Mouse (Mus musculus): ENCODE measurements at regions not wholly inside any gene's neighbourhood (a gene's known extent, or its start where the extent isn't known, plus 50 kb on each side); places are given as distances from the start of the nearest gene placed in this dataset.

- no peak for DNase-seq
Measured at GRCm38 (mm10) chr12:106426631-106427030, 416.6 kb downstream of the Vrk1 start.

DNA sequence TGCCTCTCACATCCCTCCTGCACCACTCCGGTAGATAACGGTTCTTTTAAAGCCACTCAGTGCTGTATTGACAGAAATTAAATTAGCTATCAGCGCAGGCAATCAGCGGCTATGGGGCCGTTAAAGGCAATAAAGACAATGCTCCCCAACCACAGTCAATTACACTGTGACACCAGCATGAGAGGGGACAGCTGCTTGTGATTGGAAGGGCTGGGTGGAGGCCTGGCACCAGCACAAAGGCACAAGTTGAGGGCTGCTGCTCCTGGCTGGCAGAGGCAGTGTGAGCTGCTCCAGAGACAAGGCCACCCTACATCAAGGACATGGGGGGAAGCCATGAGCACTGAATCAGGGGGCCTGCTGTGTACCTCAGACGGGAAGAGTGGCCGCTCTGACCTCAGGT is 420.0 kb downstream of the Vrk1 start:
- DNase-seq, result no peak

DNA sequence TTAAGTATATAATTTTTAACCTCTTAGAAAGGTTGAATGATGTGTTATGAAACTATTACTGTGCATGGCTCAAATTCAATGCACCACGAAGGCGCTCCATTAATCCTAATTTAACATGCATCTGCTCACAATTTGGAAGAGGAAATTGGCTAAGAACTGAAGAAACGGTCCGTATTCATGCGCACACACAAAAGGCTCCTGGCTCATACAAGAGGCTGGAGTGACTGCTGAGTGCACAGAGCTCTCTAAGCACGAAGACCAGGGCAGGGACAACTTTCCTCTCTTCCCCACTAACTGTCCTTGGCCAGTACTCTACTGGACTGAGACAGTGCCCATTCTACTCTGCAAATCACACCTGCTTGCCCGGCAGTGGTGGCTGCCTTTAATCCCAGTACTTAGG is 435.1 kb downstream of the Vrk1 start:
- DNase-seq, result no peak

- no peak for DNase-seq
Measured at GRCm38 (mm10) chr12:106445976-106446375, 435.9 kb downstream of the Vrk1 start.

DNA sequence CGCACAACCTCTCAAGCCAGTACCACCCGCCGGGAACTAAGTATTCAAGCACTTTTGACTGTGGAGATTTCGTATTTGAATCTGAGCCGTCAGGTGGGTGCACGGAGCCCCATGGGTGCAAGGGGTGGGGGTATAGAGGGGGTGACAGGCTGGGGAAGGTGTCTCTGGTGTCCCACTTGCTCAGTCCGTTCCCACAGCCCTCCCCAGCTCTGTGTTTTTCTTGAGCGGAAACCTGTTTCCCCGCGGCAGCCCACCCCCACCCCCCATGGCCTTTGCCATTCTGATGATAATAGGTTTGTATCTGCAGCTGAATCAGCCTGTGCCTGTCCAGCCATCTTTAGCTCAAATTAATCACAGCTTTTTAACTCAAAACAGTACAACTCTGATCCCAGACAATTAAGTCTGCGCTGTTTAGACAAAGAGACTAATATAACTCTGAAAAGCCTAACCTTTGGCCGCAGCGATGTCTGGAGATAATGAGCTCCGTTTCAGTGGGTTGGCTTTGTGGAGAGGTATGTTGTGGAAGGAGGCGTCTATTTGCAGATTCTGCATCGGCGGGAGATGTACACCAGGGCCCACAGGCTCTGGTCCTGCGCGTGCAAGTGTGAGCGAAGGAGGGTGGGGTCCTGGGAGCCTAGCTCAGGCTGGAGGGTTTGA is 437.0 kb downstream of the Vrk1 start:
- DNase-seq, result no peak

- no peak for DNase-seq
Measured at GRCm38 (mm10) chr12:106448551-106448950, 438.5 kb downstream of the Vrk1 start.

DNA sequence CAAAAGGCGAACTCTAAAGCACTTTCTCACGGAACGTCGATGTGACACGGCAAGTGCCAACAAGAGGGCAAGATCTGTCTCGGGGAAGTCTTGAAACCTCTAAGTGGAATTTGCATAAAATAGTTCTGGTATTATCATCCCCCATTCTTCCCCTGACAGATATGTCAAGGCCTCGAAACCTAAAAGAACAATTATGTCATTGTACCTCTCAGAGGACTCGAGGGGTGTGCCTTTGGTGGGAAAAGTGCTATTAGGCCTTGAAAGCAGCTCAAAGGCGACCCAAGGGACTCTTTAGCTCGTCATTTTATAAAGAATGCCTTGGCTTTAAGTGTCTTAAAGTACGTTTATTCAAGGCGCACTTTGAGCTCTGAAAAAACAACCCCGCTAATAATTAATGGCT is 443.5 kb downstream of the Vrk1 start:
- DNase-seq, result no peak

GRCm38 (mm10) chr12:106458215-106458614 is 448.2 kb downstream of the Vrk1 start:
- no peak for DNase-seq

GRCm38 (mm10) chr12:106460650-106461049 is 450.6 kb downstream of the Vrk1 start:
- no peak for DNase-seq

DNA sequence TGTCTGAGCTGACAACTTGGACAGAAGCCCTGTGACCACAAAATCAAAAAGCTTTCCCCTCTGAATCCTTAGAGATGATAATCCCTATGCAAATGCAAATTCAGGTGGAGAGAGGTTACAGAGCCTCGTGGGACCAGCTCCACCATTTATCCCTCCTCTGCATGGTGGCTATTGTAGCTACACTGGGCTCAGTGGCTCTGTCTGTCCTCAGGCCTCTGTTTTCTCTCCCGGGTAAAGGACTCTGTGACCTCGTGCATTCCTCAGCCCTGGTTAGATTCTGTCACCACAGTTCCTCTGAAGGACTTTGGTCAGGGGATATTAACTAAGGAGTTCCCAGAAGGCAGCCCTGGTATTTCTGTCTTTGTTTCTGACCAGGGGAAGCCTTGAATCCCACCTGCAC is 452.3 kb downstream of the Vrk1 start:
- no peak for DNase-seq

DNA sequence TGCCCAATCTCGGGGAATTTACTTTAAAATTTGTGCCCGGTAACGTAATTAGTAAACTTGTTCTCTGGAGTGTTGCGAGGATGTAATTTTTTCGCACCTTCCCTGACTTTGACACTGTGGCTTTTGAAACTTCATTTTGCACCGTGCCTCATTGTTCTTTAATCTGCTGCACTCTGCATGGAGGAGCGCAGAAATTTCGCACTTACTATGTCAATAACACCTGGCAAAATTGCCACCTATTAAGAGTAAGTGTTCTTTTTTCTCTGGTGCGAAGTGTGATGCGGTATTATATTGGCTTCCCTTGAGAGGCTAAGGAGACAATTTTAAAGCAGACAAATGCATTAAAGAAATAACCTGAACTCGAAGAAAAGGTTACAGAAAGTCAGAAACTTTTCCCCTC is 454.7 kb downstream of the Vrk1 start:
- DNase-seq, result no peak

DNA sequence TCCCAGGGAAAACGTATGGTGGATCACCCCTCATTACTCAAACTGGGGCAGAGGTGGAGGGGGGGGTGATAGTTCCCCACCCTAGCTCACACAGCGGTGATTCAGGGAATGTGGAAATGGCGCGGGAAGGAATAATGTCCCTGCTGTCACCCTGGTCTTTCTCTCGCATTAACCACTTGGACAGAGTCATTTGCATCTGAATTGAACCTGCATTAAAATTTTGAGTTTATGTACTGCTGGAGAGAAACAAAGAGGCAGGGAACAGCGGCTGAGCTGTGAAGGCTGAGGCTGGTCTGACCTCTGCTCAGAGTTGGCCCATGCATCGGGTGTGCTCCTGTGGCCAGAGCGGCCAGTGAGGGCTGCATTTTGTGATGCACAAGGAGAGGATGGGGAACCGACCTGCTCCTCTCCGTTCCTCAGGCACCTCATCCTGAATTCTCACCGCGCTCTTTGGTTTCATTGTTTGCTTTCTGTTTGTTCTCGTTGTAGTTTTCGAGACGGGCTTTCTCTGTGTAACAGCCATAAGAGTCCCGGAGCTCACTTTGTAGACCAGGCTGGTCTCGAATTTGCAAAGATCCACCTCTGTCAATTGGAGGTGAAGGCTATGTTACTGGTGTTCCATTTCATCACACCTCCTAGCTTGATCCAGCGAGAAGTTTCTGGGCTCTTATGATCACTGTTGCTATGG is 458.3 kb downstream of the Vrk1 start:
- no peak for DNase-seq

GRCm38 (mm10) chr12:106474501-106475165 is 464.6 kb downstream of the Vrk1 start:
- peak in 1 of 2 experiments; percentile 5 for DNase-seq

DNA sequence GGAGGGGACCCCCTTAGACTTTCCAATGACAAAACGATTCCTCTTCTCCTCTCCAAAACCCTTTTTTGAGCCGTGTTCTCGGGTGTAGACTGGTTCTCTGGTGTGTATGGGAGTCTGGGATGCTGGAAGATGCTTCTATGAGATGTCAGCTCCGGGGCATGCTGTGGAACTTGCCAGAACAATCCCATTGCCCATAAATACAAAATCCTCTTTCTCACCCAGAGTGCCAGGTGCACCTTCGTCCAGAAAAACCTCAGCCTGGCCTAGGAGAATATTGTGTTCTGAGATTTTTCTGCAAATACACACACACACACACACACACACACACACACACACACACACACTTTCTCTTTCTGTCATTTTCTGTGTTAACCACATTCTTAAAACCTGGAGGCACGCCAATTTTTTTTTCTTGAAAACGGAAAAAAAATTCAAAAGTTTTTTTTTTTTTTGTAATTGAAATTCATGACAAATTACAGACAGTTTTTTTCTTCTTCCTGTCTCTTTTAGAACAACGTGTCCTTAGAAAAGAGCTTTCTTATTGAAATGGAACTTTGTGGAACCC is 465.5 kb downstream of the Vrk1 start:
- DNase-seq, result no peak

DNA sequence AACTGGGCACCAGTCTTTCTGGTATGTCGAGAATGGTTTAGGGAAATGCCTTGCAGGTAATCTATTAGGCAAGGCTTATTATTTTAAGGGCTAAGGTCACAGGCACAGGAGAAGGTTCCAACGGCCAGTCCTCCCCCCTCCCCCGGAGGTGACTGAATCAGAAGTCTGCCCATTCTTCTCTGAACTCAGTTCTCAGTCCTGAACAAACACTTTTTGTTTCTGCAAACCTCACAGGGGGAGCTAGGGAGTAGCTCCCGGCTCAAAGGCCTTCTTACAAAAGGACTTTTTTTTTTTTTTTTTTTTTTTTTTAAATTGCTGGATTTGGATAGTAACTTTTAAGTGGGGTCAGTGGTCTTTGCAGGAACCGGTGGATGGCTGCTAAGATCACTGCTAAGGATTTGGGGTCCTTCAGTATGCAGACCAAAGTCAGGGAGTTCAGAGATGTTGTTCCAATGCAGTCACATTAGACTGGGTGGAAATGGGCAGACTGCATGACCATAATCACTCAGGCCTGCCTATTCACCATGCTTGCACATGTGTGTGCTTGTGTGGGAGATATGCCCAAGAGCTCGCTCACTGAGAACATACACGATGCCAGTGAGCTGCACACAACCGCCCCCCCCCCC is 467.1 kb downstream of the Vrk1 start:
- no peak for DNase-seq

- DNase-seq, result no peak
Measured at GRCm38 (mm10) chr12:106477731-106478130, 467.7 kb downstream of the Vrk1 start.

DNA sequence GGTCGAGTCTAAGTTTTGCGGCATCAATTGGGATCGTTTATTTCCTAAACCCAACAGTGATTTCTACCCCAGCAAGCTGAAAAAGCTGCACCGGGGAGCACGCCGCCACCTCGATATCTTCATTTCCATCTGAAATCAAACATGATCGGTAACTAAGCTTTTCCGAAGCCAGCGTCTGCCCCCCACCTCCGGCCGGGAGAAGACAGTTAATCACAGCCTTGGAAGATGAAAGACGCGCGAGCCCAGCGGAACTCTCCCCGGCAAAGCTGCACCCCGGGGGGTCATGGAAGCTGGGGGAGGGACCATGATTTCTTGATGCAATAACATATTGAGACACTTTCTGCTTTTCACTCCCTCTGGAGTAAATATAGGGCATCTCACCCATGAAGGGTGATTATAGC is 468.4 kb downstream of the Vrk1 start:
- DNase-seq, result no peak

DNA sequence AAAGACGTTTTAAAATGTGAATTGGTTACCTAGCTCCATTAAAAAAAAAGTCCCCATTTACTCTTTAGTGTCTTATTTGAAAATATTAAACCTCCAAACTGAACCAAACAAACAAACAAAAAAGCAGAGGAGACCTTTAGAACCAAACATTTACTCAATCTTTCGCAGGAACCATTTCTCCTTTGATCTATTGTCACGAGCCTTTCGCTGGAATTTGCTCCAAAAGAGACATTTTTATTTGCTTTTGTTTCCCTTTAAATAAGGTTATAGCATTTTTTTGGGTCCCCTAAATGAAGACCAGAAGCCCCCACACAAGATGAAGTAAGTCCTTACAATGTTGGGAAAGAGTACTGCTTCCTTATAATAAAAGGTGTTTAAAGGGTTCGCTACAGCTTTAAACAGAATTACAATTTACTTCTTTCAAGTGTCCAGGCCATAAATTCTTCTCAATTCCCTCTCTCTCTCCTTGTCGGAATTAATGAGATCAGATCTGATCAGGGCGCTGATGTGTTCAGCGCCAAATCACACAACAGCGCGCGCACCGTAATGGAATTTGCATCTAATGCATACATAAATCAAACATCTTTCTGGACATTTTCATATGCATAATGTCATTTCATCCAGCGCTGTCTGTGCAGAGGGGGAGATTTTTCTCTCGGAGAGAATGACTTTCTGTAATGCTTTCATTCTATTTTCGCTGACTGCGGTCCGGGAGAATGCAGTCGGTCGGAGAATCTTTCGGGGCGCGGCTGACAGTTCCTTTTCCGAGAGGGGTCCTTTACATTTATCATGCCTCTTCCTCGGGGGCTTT is 469.2 kb downstream of the Vrk1 start:
- DNase-seq, result no peak

GRCm38 (mm10) chr12:106479878-106480194 is 469.8 kb downstream of the Vrk1 start:
- no peak for DNase-seq

- DNase-seq, result no peak
Measured at GRCm38 (mm10) chr12:106480281-106481060, 470.4 kb downstream of the Vrk1 start.

DNA sequence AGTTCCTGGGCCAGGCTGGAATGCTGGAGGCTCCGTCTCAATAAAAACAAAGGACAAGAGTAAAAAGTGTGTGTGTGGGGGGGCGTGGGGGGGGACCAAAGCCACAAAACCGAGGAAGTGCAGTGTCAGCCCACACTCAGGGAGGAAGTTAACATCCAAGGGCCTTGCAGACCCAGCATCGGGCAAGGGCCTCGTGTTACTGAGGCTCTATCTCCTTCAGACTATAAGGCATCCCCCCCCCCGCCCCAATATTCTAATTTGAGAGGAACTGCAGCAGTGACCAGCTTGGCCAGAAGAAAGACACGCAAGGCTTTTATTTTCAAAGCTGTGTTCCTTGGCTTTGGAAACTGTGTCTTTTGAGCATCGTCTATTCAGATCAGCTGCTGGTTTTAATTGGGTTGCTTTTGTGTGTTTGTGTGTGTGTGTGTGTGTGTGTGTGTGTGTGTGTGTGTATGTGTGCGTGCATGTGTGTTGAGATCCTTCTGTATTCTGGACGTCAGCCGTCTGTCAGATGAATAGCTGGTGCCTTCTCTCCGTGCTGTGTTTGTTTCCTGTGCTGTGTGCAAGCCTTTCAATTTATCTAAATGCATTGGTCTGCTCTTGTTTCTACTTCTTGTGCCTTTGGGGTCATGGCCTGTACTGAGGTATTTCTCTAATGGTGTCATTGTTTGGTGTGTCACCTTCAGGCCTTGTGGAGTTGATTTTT is 491.7 kb downstream of the Vrk1 start:
- DNase-seq, result no peak

Data from thymus, adult 18-20 months (tissue).